Mouse (Mus musculus) G1E (cell line): ENCODE measurements around the gene Igfn1.
A peak's percentile ranks its signal among the peaks of the same experiment; 100 is the strongest.

ENCODE experiments used
- CTCF ChIP-seq: IDR thresholded peaks from 2 replicates; pipeline ENCODE4 v1.5.1; 2012; ENCODE audit warnings: low read depth, low read length, inconsistent platforms, mixed read lengths
- GATA1 ChIP-seq: IDR thresholded peaks from 2 replicates; pipeline ENCODE4 v1.6.1; 2012; ENCODE audit warnings: borderline replicate concordance, low read length, inconsistent platforms, mixed read lengths
- GATA2 ChIP-seq: IDR thresholded peaks from 2 replicates; pipeline ENCODE4 v1.6.1; 2012; ENCODE audit warnings: low read depth, low read length, inconsistent platforms, borderline replicate concordance
- POLR2AphosphoS5 ChIP-seq: IDR thresholded peaks from 2 replicates; pipeline ENCODE4 v1.6.1; 2012; ENCODE audit warnings: low read depth, low read length, inconsistent platforms; ENCODE audit not compliant: insufficient replicate concordance

DNA sequence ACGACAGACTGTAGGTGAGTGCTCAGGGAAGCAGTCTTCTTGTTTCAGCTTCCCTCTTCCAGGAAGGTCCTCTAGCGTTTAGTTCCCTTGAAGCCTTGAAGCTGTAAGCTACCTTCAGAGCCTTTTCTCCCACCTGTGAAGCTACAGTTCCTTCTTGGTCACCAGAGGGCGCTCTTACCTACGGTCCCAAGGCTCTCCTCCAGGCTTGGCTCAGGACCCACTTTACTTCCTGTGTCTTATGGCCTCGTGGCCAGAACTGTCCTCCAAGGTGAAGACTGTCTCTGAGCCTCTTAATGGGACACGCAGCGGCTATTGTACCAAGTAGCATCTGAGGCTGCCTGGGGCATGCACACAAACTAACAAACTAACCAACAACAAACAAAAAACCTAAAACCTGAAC is 60.4 kb downstream of the Igfn1 start:
- TF ChIP-seq POLR2AphosphoS5 (no peak), GATA2 (no peak), CTCF (peak; percentile 86), GATA1 (no peak)
